Comparison of ENCODE assay signal across 17 mouse cellular contexts in genomic region chr6:112735054-112735453, GRCm38 (mm10).
"Had no signal": no experiment of that assay in that cellular context is flagged by ENCODE, and none has a peak within 500 bp of the region (broad histone marks: within the 10 kb centered on the region; RNA-seq: fewer than 3 reads in every experiment).

No protein-coding gene starts in this region.

- H3K4me1 ChIP-seq: kidney, embryonic 15.5 days; limb, embryonic 13.5 days; stomach, embryonic 15.5 days had no signal

- H3K9me3 ChIP-seq: kidney, embryonic 15.5 days; neural tube, embryonic 13.5 days; stomach, embryonic 15.5 days had no signal

- H3K4me3 ChIP-seq: kidney, embryonic 15.5 days; limb, embryonic 13.5 days; neural tube, embryonic 13.5 days; stomach, embryonic 15.5 days had no signal

- DNase-seq: kidney, adult 18-20 months; kidney, postnatal 14 days; layer of hippocampus, postnatal 36 days; left cerebral cortex, postnatal 4 days; lung, adult 18-20 months; lung, postnatal 4 days; retina, postnatal 1 day; right cerebral cortex, postnatal 4 days; spleen, adult 18-20 months; thymus, postnatal 4 days had no signal

- H3K4me2 ChIP-seq: kidney, embryonic 15.5 days; limb, embryonic 13.5 days; midbrain, embryonic 11.5 days; neural tube, embryonic 13.5 days; stomach, embryonic 15.5 days had no signal

- H3K27ac ChIP-seq: kidney, embryonic 15.5 days; limb, embryonic 13.5 days; liver, embryonic 14.5 days; neural tube, embryonic 13.5 days; stomach, embryonic 15.5 days had no signal

- H3K27me3 ChIP-seq: kidney, embryonic 15.5 days; limb, embryonic 13.5 days; neural tube, embryonic 13.5 days; stomach, embryonic 15.5 days had no signal

- H3K9ac ChIP-seq: kidney, embryonic 15.5 days; limb, embryonic 13.5 days; liver, embryonic 14.5 days; neural tube, embryonic 13.5 days; stomach, embryonic 15.5 days had no signal

- ATAC-seq: lung, postnatal 0 days had no signal
